Mouse (Mus musculus): Measurements from ENCODE around the gene Rapgef1. TPM values are rescaled to one million over a fixed set of nuclear protein-coding genes. Genes with fewer than 3 reads are reported as not detected.

Rapgef1 gene
- polyA plus RNA-seq, 1 experiment from 2014 or later = 24.1 TPM

GRCm38 (mm10) chr2:29648956-29649794, 29.7 kb downstream of the Rapgef1 start:
- H3K27ac ChIP-seq (replicated peaks) = no peak overlapping the region
- H3K9me3 ChIP-seq = no peaks in the 10 kb centered on the region
- no peak overlapping the region for H3K4me3 ChIP-seq
- no peak overlapping the region for H3K9ac ChIP-seq (replicated peaks)
- no peaks in the 10 kb centered on the region for H3K36me3 ChIP-seq
- ATAC-seq (ENCODE audit: low FRiP score, low read depth) = no peak
- peaks cover 27% of the 10 kb centered on the region for H3K4me1 ChIP-seq
- no peak overlapping the region for H3K4me2 ChIP-seq (replicated peaks)
- 87% methylated on average over 6 of the region's 6 CpGs for WGBS
- H3K27me3 ChIP-seq = no peaks in the 10 kb centered on the region

GRCm38 (mm10) chr2:29649795-29650457, 30.4 kb downstream of the Rapgef1 start:
- Histone ChIP-seq H3K4me3 (no peak overlapping the region), H3K36me3 (no peaks in the 10 kb centered on the region), H3K27ac (replicated peaks) (no peak overlapping the region), H3K9ac (replicated peaks) (no peak overlapping the region), H3K4me1 (peaks cover 27% of the 10 kb centered on the region), H3K4me2 (replicated peaks) (no peak overlapping the region), H3K9me3 (no peaks in the 10 kb centered on the region), H3K27me3 (no peaks in the 10 kb centered on the region)
- no peak for ATAC-seq (ENCODE audit: low FRiP score, low read depth)
- WGBS = 87% methylated on average over 10 of the region's 10 CpGs

DNA sequence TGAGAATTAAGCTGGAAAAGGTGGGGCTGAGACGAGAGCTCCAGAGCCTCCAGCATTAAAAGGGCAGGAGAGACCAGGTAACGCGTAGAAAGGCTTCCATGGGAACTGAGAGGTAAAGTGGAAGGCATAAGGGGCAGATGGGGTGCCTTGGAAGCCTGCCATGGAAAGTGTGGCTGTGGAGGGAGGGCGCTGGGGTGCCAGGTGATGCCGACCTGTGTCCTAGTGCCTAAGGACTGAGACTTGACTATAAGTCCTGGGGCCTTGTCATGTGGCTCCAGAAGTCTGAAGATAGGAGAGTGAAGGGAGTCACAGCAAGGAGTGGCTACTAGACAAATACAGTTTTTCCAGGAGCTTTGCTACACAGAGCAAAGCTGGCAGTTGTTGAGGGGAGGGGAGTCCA, 32.4 kb downstream of the Rapgef1 start:
- no peak for ATAC-seq (ENCODE audit: low FRiP score, low read depth)
- Histone ChIP-seq H3K4me1 (peaks cover 20% of the 10 kb centered on the region), H3K36me3 (no peaks in the 10 kb centered on the region), H3K9me3 (no peaks in the 10 kb centered on the region), H3K9ac (replicated peaks) (no peak overlapping the region), H3K27me3 (no peaks in the 10 kb centered on the region), H3K4me2 (replicated peaks) (no peak overlapping the region), H3K4me3 (no peak overlapping the region), H3K27ac (replicated peaks) (no peak overlapping the region)
- WGBS = 90% methylated on average over 5 of the region's 5 CpGs

- Histone ChIP-seq H3K4me2 (replicated peaks) (no peak overlapping the region), H3K9me3 (no peaks in the 10 kb centered on the region), H3K27me3 (no peaks in the 10 kb centered on the region), H3K36me3 (no peaks in the 10 kb centered on the region), H3K4me1 (peaks cover 18% of the 10 kb centered on the region), H3K27ac (replicated peaks) (no peak overlapping the region), H3K4me3 (no peak overlapping the region), H3K9ac (replicated peaks) (no peak overlapping the region)
- WGBS = 95% methylated on average over 5 of the region's 5 CpGs
- ATAC-seq (ENCODE audit: low FRiP score, low read depth) = no peak
Observed at GRCm38 (mm10) chr2:29655433-29655832, 35.9 kb downstream of the Rapgef1 start.

DNA sequence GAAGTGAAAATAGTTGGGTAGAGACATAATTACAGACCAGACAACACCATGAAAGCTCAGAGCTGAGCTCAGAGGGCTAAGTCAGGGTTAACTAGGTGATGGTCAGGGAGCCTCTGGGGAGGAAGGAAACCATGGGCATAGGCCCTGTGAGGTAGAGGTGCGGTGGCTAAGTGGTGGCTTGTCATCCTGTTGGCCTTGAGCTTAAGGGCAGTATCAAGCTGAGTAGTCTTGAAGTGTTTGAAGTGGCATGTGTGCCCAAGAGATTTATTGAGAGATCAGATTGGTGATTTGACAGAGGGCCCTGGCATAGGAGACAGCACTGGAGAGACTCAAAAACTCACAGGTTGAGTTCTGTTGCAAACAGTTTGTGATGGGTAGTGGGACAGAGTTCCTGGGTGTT, 36.6 kb downstream of the Rapgef1 start:
- no peaks in the 10 kb centered on the region for H3K36me3 ChIP-seq
- H3K4me3 ChIP-seq = no peak overlapping the region
- no peaks in the 10 kb centered on the region for H3K9me3 ChIP-seq
- H3K9ac ChIP-seq (replicated peaks) = no peak overlapping the region
- H3K4me2 ChIP-seq (replicated peaks) = no peak overlapping the region
- H3K27ac ChIP-seq (replicated peaks) = no peak overlapping the region
- WGBS = 100% methylated on average over 1 of the region's 1 CpGs
- H3K4me1 ChIP-seq = peaks cover 18% of the 10 kb centered on the region
- no peaks in the 10 kb centered on the region for H3K27me3 ChIP-seq
- ATAC-seq (ENCODE audit: low FRiP score, low read depth) = no peak

- Histone ChIP-seq H3K27me3 (no peaks in the 10 kb centered on the region), H3K4me2 (replicated peaks) (no peak overlapping the region), H3K9ac (replicated peaks) (no peak overlapping the region), H3K36me3 (no peaks in the 10 kb centered on the region), H3K9me3 (no peaks in the 10 kb centered on the region), H3K27ac (replicated peaks) (no peak overlapping the region), H3K4me3 (no peak overlapping the region), H3K4me1 (peaks cover 15% of the 10 kb centered on the region)
- WGBS = 71% methylated on average over 1 of the region's 1 CpGs
- ATAC-seq (ENCODE audit: low FRiP score, low read depth) = no peak
Observed at GRCm38 (mm10) chr2:29657089-29657488, 37.6 kb downstream of the Rapgef1 start.

DNA sequence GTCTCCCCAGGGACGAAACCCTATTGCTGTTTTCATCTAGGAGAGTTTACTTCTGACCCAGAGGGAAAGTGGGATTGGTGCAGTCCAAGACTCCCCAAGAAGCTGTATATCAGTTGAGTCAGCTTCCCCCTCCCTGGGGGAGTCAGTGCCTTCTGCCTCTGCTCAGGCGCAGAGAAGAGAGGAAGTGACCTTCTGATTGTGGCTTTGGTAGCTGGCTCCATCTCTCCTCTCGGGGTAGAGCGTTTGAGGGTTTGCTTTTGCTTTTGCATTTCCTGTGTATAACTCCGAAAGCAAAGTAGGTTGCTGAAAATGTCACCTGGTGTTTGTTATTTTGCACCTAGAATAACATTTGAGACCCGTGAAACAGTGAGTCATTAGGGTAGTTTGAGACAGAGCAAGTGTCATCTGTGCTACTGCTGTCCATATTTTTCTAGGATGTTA, 42.3 kb downstream of the Rapgef1 start:
- Histone ChIP-seq H3K27ac (replicated peaks) (no peak overlapping the region), H3K4me1 (peaks cover 15% of the 10 kb centered on the region), H3K27me3 (no peaks in the 10 kb centered on the region), H3K4me2 (replicated peaks) (no peak overlapping the region), H3K9me3 (no peaks in the 10 kb centered on the region), H3K4me3 (no peak overlapping the region), H3K36me3 (no peaks in the 10 kb centered on the region), H3K9ac (replicated peaks) (no peak overlapping the region)
- WGBS = 91% methylated on average over 6 of the region's 6 CpGs
- no peak for ATAC-seq (ENCODE audit: low FRiP score, low read depth)

GRCm38 (mm10) chr2:29663260-29663877, 43.8 kb downstream of the Rapgef1 start:
- no peak overlapping the region for H3K4me3 ChIP-seq
- H3K4me2 ChIP-seq (replicated peaks) = no peak overlapping the region
- H3K9me3 ChIP-seq = no peaks in the 10 kb centered on the region
- peaks cover 27% of the 10 kb centered on the region for H3K4me1 ChIP-seq
- H3K27ac ChIP-seq (replicated peaks) = 0 out of 2 replicates have a peak overlapping the region, but pooled peaks have one; percentile 10
- ATAC-seq (ENCODE audit: low FRiP score, low read depth) = no peak
- 37% methylated on average over 4 of the region's 4 CpGs for WGBS
- H3K9ac ChIP-seq (replicated peaks) = no peak overlapping the region
- H3K27me3 ChIP-seq = no peaks in the 10 kb centered on the region
- no peaks in the 10 kb centered on the region for H3K36me3 ChIP-seq

DNA sequence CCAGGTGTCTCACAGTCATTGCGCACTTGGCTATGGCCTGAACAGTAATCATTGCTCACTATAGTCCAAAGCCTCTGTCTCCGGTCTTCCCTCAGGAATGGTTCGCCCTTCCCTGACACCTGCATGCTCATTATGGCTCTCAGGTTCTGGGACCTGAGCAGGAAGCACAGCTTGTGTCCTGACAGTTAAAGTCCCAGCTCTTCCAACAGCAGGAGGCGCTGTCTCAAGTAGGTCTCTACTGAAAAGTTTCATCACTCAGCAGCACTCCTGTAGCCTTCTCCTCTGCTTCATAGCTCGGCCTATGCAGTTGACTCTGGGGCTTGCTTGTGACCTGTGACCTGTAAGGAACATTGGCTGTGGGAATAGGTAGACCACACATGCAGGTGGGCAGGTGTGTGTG, 45.9 kb downstream of the Rapgef1 start:
- ATAC-seq (ENCODE audit: low FRiP score, low read depth) = no peak
- 93% methylated on average over 5 of the region's 5 CpGs for WGBS

GRCm38 (mm10) chr2:29666589-29666988, 47.1 kb downstream of the Rapgef1 start:
- no peaks in the 10 kb centered on the region for H3K27me3 ChIP-seq
- no peaks in the 10 kb centered on the region for H3K9me3 ChIP-seq
- no peak overlapping the region for H3K4me3 ChIP-seq
- no peak for ATAC-seq (ENCODE audit: low FRiP score, low read depth)
- H3K36me3 ChIP-seq = no peaks in the 10 kb centered on the region
- H3K4me1 ChIP-seq = peaks cover 39% of the 10 kb centered on the region
- H3K4me2 ChIP-seq (replicated peaks) = no peak overlapping the region
- 7% methylated on average over 7 of the region's 7 CpGs for WGBS
- no peak overlapping the region for H3K9ac ChIP-seq (replicated peaks)
- peak overlapping the region; percentile 35; the same call in 1 of the 2 replicates for H3K27ac ChIP-seq (replicated peaks)

More for the DNA sequence above, 45.9 kb downstream of the Rapgef1 start:
- H3K27ac ChIP-seq (replicated peaks) = no peak overlapping the region
- no peaks in the 10 kb centered on the region for H3K36me3 ChIP-seq
- H3K4me2 ChIP-seq (replicated peaks) = no peak overlapping the region
- no peaks in the 10 kb centered on the region for H3K9me3 ChIP-seq
- H3K4me3 ChIP-seq = no peak overlapping the region
- H3K27me3 ChIP-seq = no peaks in the 10 kb centered on the region
- H3K9ac ChIP-seq (replicated peaks) = no peak overlapping the region
- H3K4me1 ChIP-seq = peaks cover 40% of the 10 kb centered on the region

- no peak for ATAC-seq (ENCODE audit: low FRiP score, low read depth)
- 83% methylated on average over 4 of the region's 4 CpGs for WGBS
- no peaks in the 10 kb centered on the region for H3K9me3 ChIP-seq
Observed at GRCm38 (mm10) chr2:29667109-29667508, 47.6 kb downstream of the Rapgef1 start.

More at GRCm38 (mm10) chr2:29667109-29667508, 47.6 kb downstream of the Rapgef1 start:
- Histone ChIP-seq H3K4me3 (no peak overlapping the region), H3K36me3 (no peaks in the 10 kb centered on the region), H3K4me2 (replicated peaks) (no peak overlapping the region), H3K27me3 (no peaks in the 10 kb centered on the region), H3K27ac (replicated peaks) (no peak overlapping the region), H3K4me1 (peaks cover 36% of the 10 kb centered on the region), H3K9ac (replicated peaks) (no peak overlapping the region)
